Mouse (Mus musculus): Measurements from ENCODE around the gene Olfr27. TPM values are rescaled to one million over a fixed set of nuclear protein-coding genes. Genes with fewer than 3 reads are reported as not detected.

The Olfr27 gene
- total RNA-seq (2021) (not detected), polyA plus RNA-seq (2012; rRNA removed) (not detected in 2 replicates)
- long read RNA-seq, result 0 reads

DNA sequence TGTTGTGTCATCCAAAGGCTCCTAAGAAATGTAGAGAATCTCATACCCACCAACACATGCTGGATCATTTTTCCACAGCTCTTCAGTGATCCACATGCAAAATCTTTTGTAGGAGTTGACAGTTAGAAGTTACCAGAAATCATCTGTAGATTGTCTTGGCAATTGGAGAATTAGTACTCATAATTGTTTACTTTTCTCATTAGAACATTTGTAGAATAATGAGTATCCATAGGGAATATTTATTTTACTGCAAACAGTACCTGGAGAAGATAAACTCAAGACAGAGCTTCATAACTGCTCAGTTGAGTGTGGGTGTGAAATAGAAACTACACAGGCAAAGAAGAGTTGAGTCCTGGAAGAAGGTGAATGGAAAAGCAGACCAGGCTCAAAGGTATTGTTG lies at the start of gene Olfr27:
Gene Olfr27, plus strand, starts transcription at position 301 of the 400 bp plus-strand sequence.
- no peak for DNase-seq

DNA sequence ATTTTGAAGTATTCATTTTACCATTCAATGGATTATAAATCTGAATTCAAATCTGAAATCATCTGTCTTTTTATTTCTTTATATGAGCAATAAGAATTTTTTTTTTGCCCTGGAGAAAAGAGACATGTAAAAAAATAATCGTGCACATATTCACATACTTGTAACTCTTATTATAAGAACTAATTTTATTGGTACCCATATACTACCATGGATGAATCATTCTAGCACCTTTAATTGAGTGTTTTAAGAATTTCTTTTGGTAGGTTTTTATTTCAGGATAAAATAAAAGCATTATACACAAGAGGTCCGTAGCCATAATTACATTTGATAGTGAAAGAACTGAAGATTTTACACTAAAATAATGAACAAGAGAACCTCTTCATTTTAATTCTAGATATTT lies 49.1 kb upstream of the Olfr27 start, which contains the start of gene Olfr938:
Gene Olfr938, minus strand, starts transcription at position 101 of the 400 bp plus-strand sequence.
- no peak for DNase-seq

DNA sequence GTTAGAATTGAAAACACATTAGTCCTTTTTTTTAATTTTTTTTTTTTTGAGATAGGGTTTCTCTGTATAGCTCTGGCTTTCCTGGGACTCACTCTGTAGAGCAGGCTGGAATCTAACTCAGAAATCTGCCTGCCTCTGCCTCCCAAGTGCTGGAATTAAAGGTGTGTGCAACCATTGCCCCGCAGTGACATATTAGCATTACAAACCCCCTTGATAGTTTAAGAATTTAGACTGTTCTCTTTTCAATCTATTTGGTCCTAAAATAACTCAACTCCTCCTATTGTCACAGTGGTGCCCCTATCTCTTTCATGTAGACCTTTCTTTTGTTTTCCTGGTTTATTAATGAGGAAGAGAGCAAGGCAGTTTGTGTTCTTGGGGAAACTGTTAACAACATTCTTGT lies 605 bp upstream of the Olfr27 start:
- no peak for DNase-seq

DNA sequence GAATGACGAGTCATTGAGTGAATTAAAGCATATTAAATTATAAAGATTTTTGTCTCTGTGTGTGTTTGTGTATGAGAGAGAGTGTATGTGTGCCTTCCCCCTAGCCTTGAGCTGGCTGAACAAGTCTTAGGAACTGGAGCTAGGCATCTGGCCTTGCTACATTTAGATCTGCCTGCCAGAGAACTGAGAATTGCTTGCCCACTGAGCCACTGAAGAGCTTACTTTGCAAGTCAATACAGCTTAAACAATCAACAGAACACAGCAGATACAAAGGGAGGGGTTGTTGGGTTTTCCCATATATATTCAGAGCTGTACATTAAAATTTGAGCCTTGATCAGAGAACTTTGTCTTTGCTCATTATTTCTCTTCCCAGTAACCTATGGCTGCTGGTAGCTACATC lies 24.5 kb downstream of the Olfr27 start:
- DNase-seq, result no peak

DNA sequence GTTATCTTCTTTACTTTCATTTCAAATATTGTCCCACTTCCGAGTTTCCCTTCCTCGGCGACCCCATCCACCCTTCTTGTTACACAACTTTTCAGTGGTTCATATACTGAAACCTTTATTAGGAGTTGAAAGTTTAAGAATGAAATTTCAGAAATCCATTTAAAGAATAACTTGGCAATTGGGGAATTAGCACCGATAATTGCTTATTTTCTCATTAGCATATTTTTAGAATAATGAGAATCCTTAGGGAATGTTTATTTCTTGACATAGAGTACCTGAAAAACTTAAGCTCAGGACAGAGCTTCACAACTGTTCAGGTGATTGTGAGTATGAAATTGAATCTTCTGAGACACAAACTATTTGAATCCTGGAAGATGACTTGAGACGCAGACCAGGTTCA lies 38.1 kb downstream of the Olfr27 start, which contains the start of gene Olfr943:
Gene Olfr943, plus strand, starts transcription at position 301 of the 400 bp plus-strand sequence.
- DNase-seq, result no peak

Other genes starting within 250 kb of the Olfr27 start
- not detected for gene Olfr930, start 198.3 kb upstream of the Olfr27 start, total RNA-seq (2021)
- not detected in 2 replicates for gene Olfr930, start 198.3 kb upstream of the Olfr27 start, polyA plus RNA-seq (2012; rRNA removed)
- gene Olfr933, start 155.8 kb upstream of the Olfr27 start, total RNA-seq (2021), result under 1 TPM in 1 of 2 experiments, not detected in 1; 0.17 TPM
- not detected in 2 replicates for gene Olfr933, start 155.8 kb upstream of the Olfr27 start, polyA plus RNA-seq (2012; rRNA removed)
- not detected for gene Olfr934, start 139.8 kb upstream of the Olfr27 start, total RNA-seq (2021)
- not detected in 2 replicates for gene Olfr934, start 139.8 kb upstream of the Olfr27 start, polyA plus RNA-seq (2012; rRNA removed)
- not detected for gene Olfr935, start 128.4 kb upstream of the Olfr27 start, total RNA-seq (2021)
- gene Olfr935, start 128.4 kb upstream of the Olfr27 start, polyA plus RNA-seq (2012; rRNA removed), result not detected in 2 replicates
- gene Olfr146, start 104.8 kb upstream of the Olfr27 start, total RNA-seq (2021), result not detected
- gene Olfr146, start 104.8 kb upstream of the Olfr27 start, polyA plus RNA-seq (2012; rRNA removed), result not detected in 2 replicates
- gene Olfr937, start 63.2 kb upstream of the Olfr27 start, total RNA-seq (2021), result not detected
- not detected in 2 replicates for gene Olfr937, start 63.2 kb upstream of the Olfr27 start, polyA plus RNA-seq (2012; rRNA removed)
- gene Olfr938, start 49.2 kb upstream of the Olfr27 start, total RNA-seq (2021), result not detected
- gene Olfr938, start 49.2 kb upstream of the Olfr27 start, polyA plus RNA-seq (2012; rRNA removed), result not detected in 2 replicates
- not detected for gene Olfr943, start 38.2 kb downstream of the Olfr27 start, total RNA-seq (2021)
- gene Olfr943, start 38.2 kb downstream of the Olfr27 start, polyA plus RNA-seq (2012; rRNA removed), result not detected in 2 replicates
- gene Olfr944, start 73.8 kb downstream of the Olfr27 start, total RNA-seq (2021), result not detected
- gene Olfr944, start 73.8 kb downstream of the Olfr27 start, polyA plus RNA-seq (2012; rRNA removed), result not detected in 2 replicates
- not detected for gene Olfr1537, start 121.9 kb downstream of the Olfr27 start, total RNA-seq (2021)
- not detected in 2 replicates for gene Olfr1537, start 121.9 kb downstream of the Olfr27 start, polyA plus RNA-seq (2012; rRNA removed)
- gene Olfr945, start 148.7 kb downstream of the Olfr27 start, total RNA-seq (2021), result not detected
- not detected in 2 replicates for gene Olfr945, start 148.7 kb downstream of the Olfr27 start, polyA plus RNA-seq (2012; rRNA removed)
- gene Olfr948, start 197.9 kb downstream of the Olfr27 start, total RNA-seq (2021), result not detected
- gene Olfr948, start 197.9 kb downstream of the Olfr27 start, polyA plus RNA-seq (2012; rRNA removed), result not detected in 2 replicates

All from adrenal gland, adult 2 months (tissue).